Mouse (Mus musculus): ENCODE results near the gene Lce6a.

Gene Lce6a

DNA sequence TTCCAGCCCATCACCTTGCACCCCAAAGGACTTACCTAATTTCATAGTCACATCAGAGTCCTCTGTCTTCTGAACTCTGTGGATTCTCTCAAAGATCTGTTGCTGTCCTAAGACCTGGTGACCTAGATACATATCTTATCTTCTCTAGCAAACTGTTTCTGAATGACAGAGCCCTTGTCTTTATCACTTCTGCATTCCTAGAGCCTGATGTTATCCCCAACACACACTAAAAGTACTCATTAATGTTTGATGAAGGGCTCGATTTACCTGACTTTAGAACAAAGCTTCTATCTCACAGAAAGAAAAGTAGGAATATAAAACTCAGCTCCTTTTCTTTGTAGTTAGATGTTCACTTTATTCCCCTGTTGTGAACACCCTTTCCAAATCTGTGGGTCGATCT lies at the start of gene Lce6a:
Gene Lce6a, minus strand, starts transcription at position 101 of the 400 bp plus-strand sequence.
- no peak for DNase-seq

DNA sequence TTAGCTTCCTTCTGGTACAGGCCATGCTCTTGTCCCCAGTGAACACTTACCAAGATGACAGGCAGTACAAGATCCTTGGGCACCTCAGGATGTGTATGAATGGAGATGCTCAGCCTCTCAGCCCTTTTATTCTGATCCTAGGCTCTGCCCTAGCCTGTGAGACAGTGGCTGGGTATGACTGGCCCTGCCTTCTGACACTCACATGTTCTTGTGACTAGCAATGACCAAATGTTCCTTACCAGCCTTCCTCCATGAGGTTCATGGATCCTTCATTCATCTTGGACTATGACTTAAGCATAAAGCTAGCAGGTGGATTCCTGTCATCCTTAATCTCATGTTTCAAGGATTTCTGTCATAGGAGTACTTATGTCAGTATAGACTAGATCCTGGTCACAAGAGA lies 48.8 kb upstream of the Lce6a start, which contains the start of gene Lce1a2:
Gene Lce1a2, minus strand, starts transcription at position 101 of the 400 bp plus-strand sequence.
- DNase-seq = no peak

DNA sequence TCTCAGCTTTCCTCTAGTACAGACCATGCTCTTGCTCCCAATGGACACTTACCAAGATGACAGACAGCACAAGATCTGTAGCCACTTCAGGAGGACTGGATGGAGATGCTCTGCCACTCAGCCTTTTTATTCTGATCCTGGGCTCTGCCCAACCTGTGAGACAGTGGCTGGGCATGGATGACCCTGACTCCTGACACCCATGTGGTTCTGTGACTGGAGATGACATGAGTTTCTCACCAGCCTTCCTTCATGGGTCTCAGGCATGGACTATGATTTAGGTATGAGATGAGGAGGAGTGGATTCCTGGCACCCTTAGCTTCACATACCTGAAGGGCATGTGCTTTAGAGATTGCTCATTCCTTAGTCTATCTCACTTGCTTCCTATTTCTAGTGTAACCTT lies 35.4 kb upstream of the Lce6a start, which contains the start of gene Lce1b:
Gene Lce1b, minus strand, starts transcription at position 101 of the 400 bp plus-strand sequence.
- no peak for DNase-seq

DNA sequence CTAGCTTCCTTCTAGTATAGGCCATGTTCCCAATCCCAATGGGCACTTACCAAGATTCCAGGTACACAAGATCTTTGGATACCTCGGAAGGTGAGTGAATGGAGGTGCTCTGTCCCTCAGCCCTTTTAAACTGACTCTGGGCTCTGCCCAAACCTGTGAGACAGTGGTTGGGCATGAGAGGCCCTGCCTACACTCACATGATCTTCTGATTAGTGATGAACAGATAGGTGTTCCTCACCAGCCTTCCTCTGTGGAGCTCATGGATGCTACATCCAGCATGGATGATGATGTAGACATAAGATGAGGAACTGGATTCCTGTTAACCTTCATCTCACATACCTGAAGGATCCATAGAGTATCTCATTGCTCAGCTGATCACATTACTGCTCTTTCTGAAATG lies 26.7 kb upstream of the Lce6a start, which contains the start of gene Lce1a1:
Gene Lce1a1, minus strand, starts transcription at position 101 of the 400 bp plus-strand sequence.
- no peak for DNase-seq

DNA sequence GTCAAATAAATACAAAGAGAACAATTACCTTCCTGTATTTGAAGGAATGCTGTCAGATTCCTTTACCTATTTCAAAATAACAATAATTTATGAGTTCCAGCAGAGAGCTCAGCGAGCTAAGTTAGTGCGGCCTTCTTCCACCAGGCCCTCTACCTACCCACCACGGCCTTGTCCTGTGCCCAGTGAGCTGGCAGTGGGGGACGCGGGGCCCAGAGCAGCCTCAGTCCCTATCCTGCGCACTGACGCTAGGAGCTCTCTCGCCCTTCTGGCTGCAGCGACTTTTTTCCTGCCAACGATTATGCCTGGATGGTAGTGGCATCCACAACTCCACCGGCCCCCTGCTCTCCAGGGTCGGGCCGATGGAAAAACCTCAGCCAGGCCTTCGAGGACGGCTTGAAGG lies 18.4 kb upstream of the Lce6a start:
- no peak for DNase-seq

DNA sequence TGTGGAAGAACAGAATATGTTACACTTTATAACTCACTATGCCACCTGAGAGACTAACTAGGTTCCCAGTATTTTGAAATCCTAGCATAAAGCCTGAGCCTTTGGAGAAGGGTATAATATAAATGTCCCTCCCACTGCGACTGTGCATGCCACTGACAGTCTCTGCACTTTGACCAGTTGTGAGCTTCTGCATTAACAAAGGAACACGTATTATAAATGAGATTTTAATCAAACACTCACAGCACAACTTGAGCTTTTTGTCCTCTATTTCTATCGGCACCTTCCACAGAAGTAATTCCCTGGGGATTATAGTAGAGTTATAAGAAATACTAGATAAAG lies 17.2 kb upstream of the Lce6a start:
- no peak for DNase-seq

DNA sequence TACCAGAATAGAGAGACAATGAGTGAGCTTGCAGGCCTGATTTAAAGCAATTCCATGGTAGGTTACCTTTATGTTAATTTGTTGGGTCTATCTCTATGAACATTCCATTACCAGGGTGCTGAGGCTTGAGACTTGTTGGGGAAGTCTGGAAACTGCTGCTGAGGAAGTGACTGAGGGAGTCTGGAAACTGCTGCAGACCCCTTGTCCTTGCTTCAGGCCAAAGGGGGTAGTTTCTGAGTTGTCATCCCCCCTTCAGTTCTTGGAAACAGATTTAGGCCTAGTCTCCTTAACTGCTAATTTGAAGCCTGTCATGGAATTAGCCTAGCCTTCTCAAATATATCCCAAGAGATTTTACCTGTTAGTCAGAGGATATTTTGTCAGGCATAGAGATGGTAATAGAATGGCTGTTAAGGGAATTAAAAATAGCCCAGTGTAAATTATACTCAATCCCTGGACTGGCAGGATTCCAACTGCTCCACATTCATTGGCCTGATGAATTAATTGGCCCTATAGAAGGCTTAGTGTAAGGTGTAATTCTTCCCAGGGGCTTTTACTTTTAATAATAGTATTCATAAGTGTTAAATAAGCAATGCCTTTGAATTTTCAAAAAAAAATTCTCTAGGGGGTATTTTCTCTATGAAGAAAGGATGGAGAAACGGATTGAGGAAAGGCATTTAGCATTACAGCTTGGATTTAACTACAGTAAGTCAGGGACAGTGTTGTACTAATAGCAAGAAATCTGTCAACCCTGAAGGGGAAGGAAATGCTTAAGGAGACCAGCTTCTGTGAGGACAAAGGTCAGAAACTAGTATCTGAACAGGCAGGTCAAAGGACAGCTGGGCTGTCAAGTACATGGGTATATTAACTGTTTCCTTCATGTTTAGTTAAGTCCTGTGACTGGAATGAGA lies 16.5 kb upstream of the Lce6a start:
- DNase-seq = no peak

DNA sequence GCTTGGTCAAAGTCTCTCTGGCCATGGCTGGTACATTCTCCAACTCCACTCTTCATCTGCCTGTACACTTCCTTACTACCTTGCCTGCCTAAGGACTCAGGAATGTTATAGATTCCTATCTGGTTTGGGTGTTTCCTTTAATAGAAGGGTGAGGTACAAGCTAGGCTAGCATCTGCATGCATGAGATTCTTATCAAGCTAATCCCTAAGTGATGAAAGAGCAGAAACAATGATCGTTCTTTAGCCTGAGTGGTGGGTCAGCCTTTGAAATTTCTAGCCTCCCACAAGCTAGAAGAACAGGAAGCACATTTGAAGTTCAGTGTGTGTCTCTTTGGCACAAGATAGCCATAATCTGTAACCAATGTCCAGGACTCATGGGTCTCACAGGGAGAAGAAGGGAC lies 11.7 kb downstream of the Lce6a start:
- no peak for DNase-seq

DNA sequence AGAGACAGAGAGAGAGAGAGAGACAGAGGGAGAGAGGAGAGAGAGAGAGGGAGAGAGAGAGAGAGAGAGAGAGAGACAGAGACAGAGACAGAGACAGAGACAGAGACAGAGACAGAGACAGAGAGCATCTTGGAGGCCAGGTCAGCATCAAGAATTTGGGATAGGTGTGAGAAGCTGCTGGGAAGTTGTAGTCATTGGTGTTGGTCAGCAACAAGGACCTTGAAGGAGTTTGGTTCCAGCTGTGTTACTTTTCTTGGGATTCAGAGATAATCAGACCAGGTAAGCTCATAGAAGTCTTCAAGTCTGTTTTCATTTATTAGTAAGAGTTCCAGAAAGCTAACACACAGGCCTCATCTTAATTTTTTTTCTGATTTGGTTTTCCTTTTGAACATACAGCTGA lies 14.1 kb downstream of the Lce6a start, which contains the start of gene 2210017I01Rik:
Gene 2210017I01Rik, minus strand, starts transcription at position 101 of the 400 bp plus-strand sequence.
- DNase-seq = no peak

DNA sequence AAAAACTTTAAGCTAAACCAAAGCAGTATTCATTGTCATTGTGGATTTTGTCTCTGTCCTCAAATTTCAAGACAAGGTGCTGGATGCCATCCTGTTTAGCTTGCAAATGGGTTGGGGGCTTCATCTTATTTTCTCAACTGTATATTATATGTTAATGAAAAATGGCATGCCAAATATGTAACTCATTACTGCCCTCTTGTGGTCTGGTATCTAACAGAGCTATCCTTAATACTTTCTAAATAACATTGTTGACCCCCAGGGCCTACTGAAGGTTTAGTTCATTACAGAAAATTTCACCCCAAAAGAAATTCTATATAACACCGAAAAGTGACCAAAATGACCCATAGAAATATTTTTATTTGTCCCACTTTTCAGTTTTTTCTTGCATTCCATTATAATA lies 19.3 kb downstream of the Lce6a start:
- DNase-seq = no peak

DNA sequence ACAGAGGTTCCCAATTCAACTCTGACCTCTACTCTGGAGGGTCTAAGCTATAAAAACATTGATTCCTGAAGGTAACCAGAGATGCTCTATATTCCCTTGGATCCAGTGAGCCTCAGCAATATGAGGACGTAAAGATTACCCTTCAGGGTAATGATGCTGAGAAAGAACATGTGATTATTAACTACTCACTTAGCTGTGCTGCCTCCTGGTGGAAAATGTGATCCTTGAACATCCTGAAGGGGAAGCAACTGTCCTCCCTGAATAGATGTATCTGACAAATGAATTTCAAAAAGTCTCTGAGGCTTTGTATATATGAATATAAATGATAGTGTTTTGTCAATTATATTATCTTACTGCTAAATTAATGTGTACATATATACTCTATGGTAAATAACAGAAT lies 21.0 kb downstream of the Lce6a start:
- no peak for DNase-seq

DNA sequence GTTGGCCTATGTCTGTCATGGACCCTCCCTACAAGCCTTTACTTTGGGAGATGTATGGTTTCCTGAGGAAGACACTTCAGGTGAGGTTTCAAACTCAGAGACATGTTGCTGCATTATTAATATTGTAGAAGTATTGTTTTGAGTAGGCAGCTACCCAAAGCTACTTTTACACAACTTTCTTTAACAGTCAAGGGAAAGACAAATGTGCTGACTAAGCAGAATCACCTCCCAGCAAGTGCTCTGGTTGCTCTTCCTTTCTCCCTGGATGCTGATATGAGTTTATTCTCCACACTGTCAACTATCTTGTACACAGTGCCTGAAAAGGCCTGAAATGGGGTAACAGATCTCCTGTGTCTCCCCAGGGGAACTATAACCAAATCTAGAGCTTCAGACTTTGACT lies 21.5 kb downstream of the Lce6a start:
- no peak for DNase-seq

DNA sequence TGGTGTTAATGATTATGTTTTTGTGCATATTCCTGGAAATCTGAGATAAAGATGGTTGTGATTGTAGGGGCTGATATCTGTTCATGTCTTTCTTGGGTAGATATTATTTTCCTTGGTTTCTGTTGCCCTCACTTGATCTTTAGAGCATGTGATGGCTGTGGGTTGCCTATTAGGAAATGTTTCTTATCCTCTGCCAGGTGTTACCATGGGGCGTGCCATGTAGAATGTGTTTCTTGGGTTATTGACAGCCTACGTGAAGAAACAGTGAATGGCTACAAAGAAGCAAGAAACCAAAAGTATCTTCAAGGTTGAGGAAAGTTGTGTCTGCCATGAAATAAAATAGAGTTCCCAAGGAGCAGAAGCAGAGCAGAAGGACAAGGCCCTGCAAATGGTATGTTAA lies 23.0 kb downstream of the Lce6a start:
- DNase-seq = no peak

DNA sequence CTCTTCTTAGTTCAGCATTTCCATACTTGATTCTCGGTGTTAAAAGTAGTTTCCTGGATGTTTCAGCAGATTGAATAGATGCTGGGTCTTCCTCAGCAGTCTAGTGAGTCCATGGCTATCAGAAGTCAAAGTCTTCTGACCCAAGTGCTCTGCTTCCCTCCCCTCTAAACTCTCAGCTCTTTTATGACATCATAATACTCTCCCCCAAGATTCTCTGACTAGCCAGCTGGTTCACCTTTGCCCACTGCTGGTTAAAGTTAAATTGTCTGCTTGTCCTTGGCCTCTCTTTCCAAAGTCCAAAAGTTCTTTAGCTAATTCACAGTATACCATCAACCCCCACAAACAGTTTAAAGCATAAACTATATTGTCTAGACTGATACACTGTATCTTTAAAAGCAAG lies 32.6 kb downstream of the Lce6a start, which contains the start of gene Smcp:
Gene Smcp, minus strand, starts transcription at position 140 of the 400 bp plus-strand sequence.
- DNase-seq = no peak

DNA sequence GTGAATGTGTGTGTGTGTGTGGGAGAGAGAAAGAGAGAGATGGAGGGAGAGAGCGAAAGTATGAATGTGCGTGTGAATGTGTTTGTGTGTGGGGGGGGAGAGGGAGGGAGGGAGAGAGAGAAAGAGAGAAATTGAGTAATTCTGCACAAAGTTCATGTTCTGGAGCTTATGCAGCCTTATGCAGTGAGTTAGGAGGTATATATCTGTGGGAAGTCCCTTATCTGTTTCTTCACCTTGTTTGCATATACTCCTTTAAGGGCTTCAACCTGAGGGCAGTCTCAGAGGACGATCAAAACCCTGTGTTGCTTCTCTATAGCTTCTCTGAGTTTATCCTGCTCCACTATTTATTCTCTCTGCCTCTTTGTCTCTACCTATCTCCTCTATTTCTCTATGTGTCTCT lies 34.3 kb downstream of the Lce6a start:
- no peak for DNase-seq

DNA sequence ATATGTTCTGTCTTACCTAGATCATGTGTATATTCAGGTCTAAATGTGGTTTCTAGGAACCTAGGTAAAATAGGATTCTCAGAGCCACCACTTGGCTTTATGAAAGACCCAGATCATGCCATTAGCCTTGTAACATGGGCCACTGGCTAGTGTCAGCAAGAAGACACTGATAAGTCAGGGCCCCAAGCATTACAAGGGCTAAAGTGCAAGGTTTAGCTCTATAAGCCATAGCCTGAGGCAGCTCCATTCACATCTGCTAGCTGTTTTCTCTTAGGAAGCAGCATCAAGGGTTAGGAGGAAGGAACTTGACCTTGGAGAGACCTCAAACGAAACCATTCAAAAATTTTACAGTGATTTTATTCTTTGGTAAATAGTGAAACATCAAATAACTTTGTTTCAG lies 36.4 kb downstream of the Lce6a start:
- no peak for DNase-seq

DNA sequence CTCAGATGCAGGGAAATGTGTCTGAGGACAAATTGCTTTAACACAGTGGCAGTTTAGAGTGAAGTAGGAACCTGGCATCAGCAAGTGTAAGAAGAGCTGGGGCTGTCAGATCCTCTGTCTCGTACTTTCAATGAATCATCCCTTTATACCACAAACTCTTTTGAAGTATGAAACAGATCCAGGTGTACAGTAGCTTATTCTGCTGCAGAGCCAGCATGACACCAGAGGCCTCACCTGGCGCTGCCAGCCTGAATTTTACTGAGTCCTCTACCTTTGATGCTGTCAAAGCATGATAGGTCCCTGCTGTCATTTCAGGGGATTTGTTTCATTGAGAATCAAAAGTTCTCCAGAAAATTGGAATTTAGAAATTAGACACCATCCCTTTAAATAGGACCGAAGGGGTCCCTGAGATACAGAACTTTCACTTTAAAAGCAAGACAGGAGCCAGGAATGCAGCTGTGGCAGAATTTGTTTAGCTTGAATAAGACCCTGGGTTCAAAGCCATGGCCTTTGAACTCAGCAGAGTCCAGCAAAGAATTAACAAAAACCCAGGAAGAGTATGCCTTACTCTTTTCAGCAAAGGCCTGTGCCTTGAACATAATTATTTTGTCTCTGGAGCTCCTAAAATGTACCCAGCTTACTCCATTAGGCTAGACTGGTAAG lies 38.2 kb downstream of the Lce6a start:
- no peak for DNase-seq

DNA sequence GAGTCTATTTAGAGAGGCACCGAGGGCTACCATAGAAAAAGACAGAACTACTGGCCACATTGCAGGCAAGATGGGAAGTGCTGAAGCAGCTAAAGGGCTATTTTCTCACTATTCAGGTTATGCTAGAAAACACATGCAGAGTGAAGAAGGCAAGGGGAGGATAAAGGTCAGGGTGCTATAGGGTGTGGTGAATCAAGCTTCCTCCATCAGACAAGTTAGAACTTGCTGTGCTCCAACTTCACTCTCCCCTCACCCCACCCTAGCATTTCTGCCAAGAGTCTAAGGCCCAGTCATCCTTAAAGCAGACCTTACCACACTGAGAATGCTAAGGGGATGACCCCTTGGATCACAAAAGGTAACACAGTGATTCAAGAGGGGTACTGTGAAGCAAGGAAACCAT lies 42.0 kb downstream of the Lce6a start:
- DNase-seq = no peak

DNA sequence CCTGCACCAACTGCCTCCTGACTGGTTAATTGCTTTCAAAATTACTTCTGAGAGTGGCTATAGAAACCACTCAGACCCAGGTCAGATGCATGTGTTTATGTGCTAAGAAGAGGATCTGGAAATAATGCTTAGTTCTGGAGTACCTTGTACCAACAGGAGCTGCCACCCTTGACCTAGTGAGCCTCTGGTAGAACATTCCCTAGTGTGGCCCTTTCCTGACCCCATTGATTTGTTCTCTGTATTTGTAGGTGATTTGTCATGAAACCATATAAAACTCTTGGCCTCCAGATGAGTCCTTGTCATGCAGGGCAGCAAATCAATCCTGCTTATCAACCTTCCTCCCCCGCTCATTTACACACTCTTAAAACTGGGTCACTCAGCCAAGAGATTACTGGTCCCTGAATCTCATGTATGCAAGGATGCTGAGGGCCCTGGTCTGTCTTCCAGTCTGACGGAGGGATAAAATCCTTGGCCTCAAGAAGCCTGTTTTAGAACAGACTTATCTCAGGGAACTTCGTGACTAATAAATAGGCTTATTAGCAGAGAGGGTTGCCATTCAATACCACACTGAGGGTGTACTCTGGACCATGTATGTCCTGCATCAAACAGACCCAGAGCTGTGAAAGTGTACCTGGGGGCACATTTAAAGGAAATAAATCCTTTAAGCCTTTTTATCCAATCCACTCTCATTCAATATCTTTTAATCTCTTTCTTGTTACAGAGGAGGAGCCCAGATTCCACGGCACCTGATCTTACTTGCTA lies 42.6 kb downstream of the Lce6a start:
- DNase-seq = no peak

DNA sequence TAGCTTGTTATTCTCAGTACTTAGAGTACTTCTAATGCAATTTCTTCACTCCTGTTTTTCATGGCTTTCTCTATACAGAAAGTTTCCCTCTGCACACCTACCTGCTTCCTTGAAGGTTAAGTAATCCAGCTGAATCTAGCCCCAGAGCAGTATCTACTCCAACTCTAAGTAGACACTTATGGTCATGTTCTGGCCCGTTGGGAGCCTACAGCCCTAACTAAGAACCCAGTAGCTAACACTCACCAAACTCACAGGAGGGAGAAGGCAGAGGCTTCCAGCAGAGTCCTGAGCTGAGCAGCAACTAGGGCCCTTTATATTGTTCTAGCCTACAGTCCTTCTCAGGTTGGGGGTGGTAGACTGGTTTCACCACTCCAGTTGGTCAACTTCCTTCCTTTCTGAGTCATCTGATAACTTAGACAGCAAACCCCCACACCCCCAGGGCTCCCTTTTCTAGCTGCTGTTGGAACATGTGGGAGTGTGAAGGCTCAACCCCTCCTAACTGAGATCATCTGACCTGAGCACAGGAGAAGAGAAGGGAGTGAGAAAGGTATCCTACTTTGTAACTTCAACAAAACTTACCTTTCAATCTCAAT lies 47.9 kb downstream of the Lce6a start, which contains the start of gene Ivl:
Gene Ivl, minus strand, starts transcription at position 287 of the 593 bp plus-strand sequence.
- DNase-seq = no peak

DNA sequence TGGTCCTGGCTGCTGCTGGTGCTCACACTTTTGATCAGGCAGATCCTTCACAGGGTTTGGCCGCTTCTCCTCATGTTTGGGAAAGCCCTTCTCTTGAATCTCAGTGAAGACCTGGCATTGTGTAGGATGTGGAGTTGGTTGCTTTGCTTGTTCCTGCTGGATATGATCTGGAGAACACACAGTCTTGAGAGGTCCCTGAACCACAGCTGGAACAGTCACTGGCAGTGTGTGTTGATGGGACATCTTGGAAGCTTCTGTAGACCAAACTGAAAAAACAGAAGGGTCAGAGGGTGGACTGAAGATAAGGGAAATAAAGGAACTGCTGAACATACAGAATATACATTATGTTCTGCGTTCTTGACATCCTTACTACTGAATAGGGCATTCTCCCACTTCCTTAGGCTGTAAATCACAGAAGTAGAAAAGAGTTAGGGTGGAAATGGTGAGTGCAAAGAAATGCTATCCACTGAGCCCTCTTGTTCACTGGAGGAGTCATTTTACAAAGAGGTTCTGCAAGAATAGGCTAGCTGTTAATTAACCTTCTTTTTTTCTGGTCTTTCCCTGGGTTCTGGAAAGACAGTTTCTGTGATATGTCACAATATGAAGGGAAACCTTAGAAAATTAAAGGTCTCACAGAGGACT lies 48.8 kb downstream of the Lce6a start:
- DNase-seq = no peak
